Mouse (Mus musculus) frontal cortex, postnatal 36 days (tissue): ENCODE measurements around the gene Simc1.
"Not testable (repeated sequence)": the region's sequence is repeated elsewhere in the genome, so short reads cannot be mapped to it uniquely, and the experiment has no call there.

Experiments used
- DNase-seq, 2 experiments: peaks; one replicate each; pipeline ENCODE4 v3.0.0; 2022; ENCODE audit warnings: low spot score in 2 of 2

The Simc1 gene

DNA sequence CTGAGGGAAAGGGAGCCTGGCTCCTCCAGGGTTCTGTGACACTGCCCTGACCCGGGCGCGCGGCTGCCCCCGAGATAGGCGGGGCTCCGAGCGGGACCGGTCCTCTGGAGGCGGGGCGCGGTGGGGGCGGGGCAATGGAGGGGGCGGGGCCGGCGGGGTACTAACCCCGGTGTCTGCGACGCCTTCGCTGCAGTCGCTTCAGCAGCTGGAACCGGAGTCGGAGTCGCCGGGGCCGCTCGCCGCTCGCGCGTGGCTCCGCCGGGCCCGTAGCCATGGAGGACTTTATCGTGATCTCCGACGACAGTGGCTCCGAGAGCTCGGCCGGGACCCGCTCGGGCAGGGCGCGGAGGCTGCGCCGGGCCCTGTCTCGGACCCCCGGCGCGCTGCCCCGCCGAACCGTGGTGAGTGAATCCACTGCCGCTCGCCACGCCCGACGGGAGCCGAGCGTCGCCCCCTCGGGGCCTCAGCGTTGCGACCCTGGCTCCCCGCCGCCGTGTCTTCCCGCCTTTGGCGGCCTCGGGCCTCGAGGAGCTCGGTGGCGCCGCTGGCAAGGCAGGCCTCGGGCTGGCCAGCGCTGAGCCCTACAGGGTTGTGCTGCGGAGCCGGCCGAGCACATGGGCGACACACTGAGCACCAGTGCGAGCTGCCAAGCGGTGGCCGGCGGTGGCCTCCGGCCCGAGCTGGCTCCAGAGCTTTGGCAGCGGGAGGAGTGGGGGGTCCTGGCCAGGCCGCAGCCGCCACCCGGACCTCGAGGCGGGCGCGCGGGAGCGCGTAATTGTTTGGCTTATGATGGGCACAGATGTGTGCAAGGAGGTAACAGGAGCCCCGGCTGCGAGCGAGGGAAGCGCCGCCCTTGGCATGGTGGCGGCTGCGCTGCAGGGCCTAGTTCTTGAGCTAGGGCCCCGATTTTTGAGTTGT is at the start of gene Simc1:
TSS of gene Simc1 (plus strand) at position 176 of the 918 bp plus-strand sequence.
- peak; percentile 57 for DNase-seq

DNA sequence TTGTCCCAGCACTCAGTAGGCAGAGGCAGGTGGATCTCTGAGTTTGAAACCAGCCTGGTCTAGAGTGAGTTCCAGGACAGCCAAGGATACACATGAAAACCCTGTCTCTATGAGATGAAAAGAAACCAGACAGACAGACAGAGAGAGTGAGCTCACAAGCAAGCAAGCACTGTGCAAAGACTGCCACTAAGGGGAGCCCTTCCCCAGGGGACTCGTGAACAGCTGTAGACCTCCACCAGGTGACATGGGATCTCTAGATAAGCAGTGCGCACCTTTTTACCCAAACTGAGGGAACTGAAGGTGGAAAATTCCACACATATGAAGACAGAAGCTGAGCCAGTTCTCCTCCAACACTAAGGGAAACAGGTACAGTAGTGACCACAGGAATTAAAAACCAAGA is 46.5 kb upstream of the Simc1 start:
- no peak for DNase-seq

DNA sequence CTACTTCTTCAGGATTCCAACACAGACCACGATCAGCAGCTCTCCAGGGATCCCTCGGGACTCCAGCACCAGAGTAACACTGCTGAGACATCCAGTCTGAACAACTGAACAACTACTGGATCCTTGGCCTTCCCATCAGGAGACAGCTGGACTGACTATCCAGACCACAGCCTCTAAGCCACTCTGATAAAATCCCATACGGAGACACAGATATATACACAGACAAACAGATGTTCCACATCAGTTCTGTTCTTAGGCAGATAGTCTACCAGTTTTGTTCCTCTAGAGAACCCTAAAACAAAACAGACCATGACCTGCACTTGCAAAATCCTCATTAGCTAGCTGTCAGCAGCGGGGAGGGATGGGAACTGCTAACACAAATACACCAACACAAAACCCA is 44.3 kb upstream of the Simc1 start:
- no peak for DNase-seq

GRCm38 (mm10) chr13:54468098-54469011 is 35.2 kb upstream of the Simc1 start, which contains the start of gene Thoc3:
Gene Thoc3 (minus strand): TSS chr13:54468849.
- peak; percentile 90 to 93 for DNase-seq

- no peak for DNase-seq
Observed at GRCm38 (mm10) chr13:54469012-54469354, 34.6 kb upstream of the Simc1 start.

- DNase-seq, result no peak
Observed at GRCm38 (mm10) chr13:54471967-54472366, 31.6 kb upstream of the Simc1 start.

GRCm38 (mm10) chr13:54474996-54475395 is 28.6 kb upstream of the Simc1 start:
- DNase-seq, result no peak

GRCm38 (mm10) chr13:54475702-54476101 is 27.9 kb upstream of the Simc1 start:
- no peak for DNase-seq

DNA sequence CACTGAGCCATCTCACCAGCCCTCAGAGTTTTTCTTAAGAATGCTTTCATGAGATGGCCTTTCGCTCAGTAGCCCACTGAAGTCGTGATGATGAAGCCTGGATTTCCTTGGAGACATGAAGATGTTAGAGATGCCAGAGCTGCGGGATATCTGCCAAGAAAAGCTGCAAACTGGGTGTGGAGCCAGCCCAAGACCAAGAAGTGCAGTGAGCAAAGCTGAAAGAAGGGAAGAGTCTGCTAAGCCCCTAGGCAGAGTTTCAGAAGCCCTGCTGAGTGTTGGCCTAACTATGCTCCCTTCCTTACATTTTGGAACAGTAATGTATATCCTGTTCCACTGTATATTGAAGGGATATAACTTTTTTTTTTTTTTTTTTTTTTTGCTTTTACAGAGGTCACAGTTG is 24.3 kb upstream of the Simc1 start:
- peak in 1 of 2 experiments; percentile 10 for DNase-seq

GRCm38 (mm10) chr13:54481498-54481897 is 22.1 kb upstream of the Simc1 start:
- no peak for DNase-seq

DNA sequence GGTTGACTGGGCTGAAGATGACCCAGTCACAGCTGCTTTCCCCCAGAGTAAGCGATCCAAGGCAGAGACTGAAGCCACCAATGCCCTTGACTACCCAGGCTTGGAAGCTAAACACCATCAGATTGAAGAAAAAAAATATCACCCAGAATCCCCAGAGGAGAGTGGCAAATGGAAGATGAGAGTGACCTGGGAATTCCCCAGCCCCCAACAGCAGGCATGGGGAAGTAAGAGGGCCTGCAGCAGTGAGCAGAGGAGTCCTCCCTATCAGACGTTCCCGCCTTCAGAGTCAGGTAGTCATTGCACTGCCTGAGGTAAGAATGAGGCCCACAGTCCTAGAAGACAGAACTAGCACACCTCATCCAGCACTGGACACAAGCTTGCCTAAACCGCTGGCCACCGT is 13.2 kb upstream of the Simc1 start:
- no peak for DNase-seq

DNA sequence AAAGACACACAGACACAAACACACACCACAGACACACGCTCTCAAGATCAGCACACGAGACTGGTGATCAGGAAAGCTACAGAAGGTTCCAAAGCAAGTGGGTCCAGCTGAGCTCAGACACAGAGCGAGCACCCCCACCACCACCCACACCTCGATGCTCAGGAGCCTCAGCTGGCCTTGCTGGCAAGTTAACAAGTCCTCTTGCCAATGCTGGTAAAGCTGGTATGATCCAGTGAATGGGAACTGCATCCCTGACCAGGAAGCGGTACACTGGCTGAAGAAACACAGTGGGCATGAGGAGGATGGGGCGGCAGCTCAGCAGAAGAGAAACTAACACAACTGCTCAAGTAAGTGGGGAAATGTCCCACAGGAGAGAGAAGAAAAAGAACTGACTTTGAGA is 12.2 kb upstream of the Simc1 start:
- DNase-seq, result no peak

- not testable (repeated sequence) for DNase-seq
Observed at GRCm38 (mm10) chr13:54499551-54499950, 4.0 kb upstream of the Simc1 start.

GRCm38 (mm10) chr13:54501352-54501751 is 2.2 kb upstream of the Simc1 start:
- no peak for DNase-seq

DNA sequence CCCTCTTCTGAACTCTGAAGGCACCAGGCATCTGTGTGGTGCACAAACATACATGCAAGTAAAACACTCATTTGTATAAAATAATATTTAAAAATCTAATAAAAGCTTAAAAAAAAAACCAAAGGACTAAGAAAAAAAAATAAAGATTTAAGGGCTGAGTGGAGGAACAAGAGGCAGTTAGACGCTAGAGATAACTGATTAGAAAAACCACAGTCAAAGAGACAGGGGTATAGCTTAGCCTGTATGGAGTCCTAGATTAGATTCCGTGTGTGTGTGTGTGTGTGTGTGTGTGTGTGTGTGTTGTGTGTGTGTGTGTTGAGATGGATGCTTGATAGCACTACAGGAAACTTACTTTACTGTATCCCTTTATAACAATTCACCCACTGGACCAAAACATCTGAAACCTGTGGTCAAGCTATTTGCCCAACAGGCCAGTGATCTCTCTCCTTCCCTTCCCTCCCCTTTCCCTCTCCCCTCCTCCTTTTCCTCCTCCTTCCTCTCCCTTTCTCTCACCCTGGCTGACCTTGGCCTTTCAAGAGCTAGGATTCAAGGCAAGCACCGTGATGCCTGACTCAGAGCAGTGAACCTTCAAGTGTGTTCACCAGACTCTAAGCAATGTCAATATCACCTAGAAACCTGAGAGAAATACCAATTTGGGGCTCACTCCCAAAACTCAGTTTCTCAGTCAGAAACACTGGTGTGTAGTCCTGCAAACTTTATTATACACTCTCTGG is 1.5 kb upstream of the Simc1 start:
- DNase-seq, result no peak

DNA sequence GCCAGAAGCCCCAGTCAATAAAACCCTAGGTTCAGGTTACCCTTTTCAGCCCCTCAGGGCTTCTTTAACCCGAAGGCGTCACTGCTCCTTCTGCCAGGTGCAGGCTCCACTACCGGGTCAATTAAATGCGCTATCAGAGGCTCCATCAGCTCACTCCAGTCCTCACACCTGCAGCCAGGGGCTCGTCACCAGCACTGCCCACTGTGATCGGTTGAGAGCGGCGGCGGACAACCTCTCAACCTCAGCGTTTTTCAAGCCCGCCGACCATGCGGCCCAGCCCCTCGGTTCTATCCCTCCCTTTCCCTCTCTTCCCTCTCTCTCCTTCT is 338 bp upstream of the Simc1 start:
- no peak for DNase-seq

GRCm38 (mm10) chr13:54504611-54505260 is 1.2 kb downstream of the Simc1 start:
- DNase-seq, result no peak

- peak in 1 of 2 experiments; percentile 35 for DNase-seq
Observed at GRCm38 (mm10) chr13:54505920-54506319, 2.3 kb downstream of the Simc1 start.

DNA sequence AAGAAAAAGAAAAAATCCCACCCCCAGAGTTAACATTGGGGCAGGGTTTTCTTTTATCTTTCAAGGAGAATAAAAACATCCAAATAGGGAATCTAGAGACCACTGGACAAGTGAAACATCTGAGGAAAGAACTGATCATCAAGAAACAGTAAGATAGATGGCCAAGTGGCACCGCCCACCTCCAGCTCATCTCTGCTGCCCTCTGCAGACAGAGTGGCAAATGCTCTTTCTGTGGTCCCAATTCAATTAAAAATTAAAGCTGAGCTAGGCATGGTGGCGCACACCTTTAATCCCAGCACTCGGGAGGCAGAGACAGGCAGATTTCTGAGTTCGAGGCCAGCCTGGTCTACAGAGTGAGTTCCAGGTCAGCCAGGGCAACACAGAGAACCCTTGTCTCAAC is 16.6 kb downstream of the Simc1 start:
- no peak for DNase-seq

DNA sequence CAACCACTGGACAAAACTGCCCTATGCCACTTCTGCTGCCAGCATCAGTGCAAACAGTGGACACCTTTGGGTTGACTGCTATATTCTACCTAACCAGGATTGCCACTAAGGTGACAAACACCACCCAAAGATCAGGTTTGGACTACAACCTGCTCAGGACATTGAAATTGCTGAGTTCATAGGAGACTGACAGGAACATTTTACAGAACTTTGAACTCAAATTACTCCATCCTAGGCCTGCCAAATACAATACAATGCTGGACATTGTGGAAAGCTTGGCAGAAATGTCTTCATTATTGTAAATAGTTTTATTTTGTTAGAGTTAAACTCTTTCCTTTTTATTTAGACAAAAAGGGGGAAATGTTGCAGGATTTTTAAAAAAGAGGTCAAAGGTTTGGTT is 17.6 kb downstream of the Simc1 start:
- DNase-seq, result no peak

DNA sequence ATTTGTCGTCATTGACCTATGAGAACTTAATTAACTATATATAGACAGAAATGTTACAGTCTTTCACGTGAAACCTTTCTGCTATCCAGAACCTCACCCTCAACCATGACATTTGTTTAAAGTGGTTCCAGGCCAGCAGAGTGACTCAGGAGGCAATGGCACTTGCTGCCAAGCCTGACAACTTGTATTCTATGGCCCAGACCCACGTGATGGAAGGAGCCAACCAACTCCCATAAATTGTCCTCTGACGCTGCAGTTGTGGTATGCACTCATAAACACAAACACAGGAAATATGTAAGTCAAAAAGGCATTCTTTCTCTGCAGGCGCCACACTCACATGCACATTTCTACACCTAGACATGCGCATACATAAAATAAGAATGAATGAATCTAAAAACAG is 23.6 kb downstream of the Simc1 start:
- no peak for DNase-seq

DNA sequence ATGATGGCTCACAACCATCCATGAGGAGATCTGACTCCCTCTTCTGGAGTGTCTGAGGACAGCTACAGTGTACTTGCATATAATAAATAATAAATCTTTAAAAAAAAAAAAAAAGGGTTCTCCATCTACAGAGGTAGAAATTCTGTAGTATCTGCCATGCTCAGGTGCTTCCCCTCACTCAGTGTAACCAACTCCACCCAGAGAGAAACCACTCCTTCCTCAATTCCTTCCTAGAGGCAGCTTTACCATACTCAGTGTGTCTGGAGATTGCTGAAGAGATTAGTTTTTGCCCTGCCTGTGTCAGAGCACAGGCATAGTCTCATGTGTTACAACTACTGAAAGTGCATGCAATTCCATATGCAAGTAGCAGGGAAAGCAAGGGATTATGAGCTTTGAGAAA is 28.6 kb downstream of the Simc1 start:
- DNase-seq, result no peak
